Mouse (Mus musculus) megakaryocyte, embryonic 14.5 days (primary cell): Measurements from ENCODE around the gene Sbf2. TPM values are rescaled to one million over a fixed set of nuclear protein-coding genes. Genes with fewer than 3 reads are reported as not detected.
A peak's percentile ranks its signal among the peaks of the same experiment; 100 is the strongest.
"Not testable (repeated sequence)": the region's sequence is repeated elsewhere in the genome, so short reads cannot be mapped to it uniquely, and the experiment has no call there.

Experiments
- H3K27me3 ChIP-seq: replicated peaks from 2 replicates; pipeline ENCODE3; 2012; ENCODE audit warnings: inconsistent platforms
- H3K36me3 ChIP-seq: replicated peaks from 2 replicates; pipeline ENCODE3; 2012; ENCODE audit warnings: low read length, inconsistent platforms, mixed read lengths
- H3K4me1 ChIP-seq: 2 replicates; pipeline ENCODE4 v1.6.1; 2012; ENCODE audit warnings: inconsistent platforms
- H3K4me3 ChIP-seq: replicated peaks from 2 replicates; pipeline ENCODE3; 2012; ENCODE audit warnings: moderate library complexity, mild to moderate bottlenecking, inconsistent platforms
- H3K9me3 ChIP-seq: 2 replicates; pipeline ENCODE4 v1.6.1; 2012; ENCODE audit warnings: inconsistent platforms
- FLI1 ChIP-seq: IDR thresholded peaks from 2 replicates; pipeline ENCODE4 v1.6.1; 2012; ENCODE audit warnings: low read length, inconsistent platforms, mixed read lengths
- GATA1 ChIP-seq: IDR thresholded peaks from 3 replicates; pipeline ENCODE4 v1.6.1; 2012; ENCODE audit warnings: mixed read lengths, low read length, inconsistent platforms, borderline replicate concordance
- polyA plus RNA-seq: library from polyadenylated mRNA; stranded (reverse); fragments of >175 nt; gene quantifications from 2 replicates; pipeline ENCODE4 v1.2.3, GENCODE M21; 2012; ENCODE audit warnings: low replicate concordance; ENCODE audit not compliant: insufficient read depth

Gene Sbf2
- polyA plus RNA-seq, 1 experiment, result 0.55 TPM

- H3K4me3 ChIP-seq, result no peak overlapping the region
- H3K27me3 ChIP-seq, result peaks cover 92% of the 10 kb centered on the region
- H3K36me3 ChIP-seq, result no peaks in the 10 kb centered on the region
- H3K9me3 ChIP-seq, result no peaks in the 10 kb centered on the region
- peaks cover 48% of the 10 kb centered on the region for H3K4me1 ChIP-seq
- TF ChIP-seq FLI1 (no peak), GATA1 (no peak)
These were observed 10.2 kb upstream of the Sbf2 start for GRCm38 (mm10) chr7:110624961-110625360.

- Histone ChIP-seq H3K27me3 (peaks cover 92% of the 10 kb centered on the region), H3K4me1 (peaks cover 48% of the 10 kb centered on the region), H3K9me3 (no peaks in the 10 kb centered on the region), H3K36me3 (no peaks in the 10 kb centered on the region), H3K4me3 (no peak overlapping the region)
- TF ChIP-seq GATA1 (no peak), FLI1 (no peak)
These were observed 9.3 kb upstream of the Sbf2 start for GRCm38 (mm10) chr7:110624067-110624466.

DNA sequence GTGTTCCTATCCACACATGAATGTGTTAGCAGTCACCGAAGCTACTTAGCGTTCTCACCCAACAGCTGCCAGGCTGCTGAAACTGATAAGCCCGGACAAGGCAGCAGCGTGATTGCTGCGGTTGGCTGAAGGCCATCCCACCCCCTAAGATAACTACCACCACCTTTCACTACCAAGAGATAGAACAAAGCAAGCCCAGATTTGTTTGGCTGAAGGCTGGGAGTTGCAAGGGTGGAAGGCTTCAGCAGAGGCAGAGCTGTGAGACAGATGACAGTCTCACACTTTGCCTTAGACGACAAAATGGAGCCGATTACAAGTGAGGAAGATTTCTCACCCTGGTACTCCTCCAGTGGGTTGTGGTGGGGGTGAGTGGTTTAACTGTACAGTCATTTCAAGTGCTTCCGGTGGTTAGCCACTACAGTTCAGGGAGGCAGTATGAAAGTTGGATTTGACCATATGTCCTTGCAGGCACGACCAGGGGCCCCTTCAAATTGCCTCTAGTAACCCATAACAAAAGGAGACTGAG, 4.4 kb upstream of the Sbf2 start:
- H3K36me3 ChIP-seq, result no peaks in the 10 kb centered on the region
- 0 out of 2 replicates have a peak, but pooled peaks cover 4% of the 10 kb centered on the region for H3K9me3 ChIP-seq
- no peak overlapping the region for H3K4me3 ChIP-seq
- peaks cover 30% of the 10 kb centered on the region for H3K4me1 ChIP-seq
- TF ChIP-seq GATA1 (no peak), FLI1 (no peak)
- peaks cover 90% of the 10 kb centered on the region for H3K27me3 ChIP-seq

- Histone ChIP-seq H3K4me3 (no peak overlapping the region), H3K27me3 (peaks cover 89% of the 10 kb centered on the region)
These were observed 1.1 kb upstream of the Sbf2 start for GRCm38 (mm10) chr7:110615792-110616191.

GRCm38 (mm10) chr7:110615151-110615631, 469 bp upstream of the Sbf2 start:
- TF ChIP-seq FLI1 (no peak), GATA1 (no peak)
- Histone ChIP-seq H3K4me1 (peaks cover 35% of the 10 kb centered on the region), H3K4me3 (peak overlapping the region; percentile 92), H3K36me3 (no peaks in the 10 kb centered on the region), H3K27me3 (peaks cover 85% of the 10 kb centered on the region), H3K9me3 (0 out of 2 replicates have a peak, but pooled peaks cover 4% of the 10 kb centered on the region)

More at GRCm38 (mm10) chr7:110615792-110616191, 1.1 kb upstream of the Sbf2 start:
- TF ChIP-seq GATA1, result no peak
- TF ChIP-seq FLI1, result no peak
- Histone ChIP-seq H3K36me3 (no peaks in the 10 kb centered on the region), H3K4me1 (peaks cover 38% of the 10 kb centered on the region), H3K9me3 (0 out of 2 replicates have a peak, but pooled peaks cover 4% of the 10 kb centered on the region)

- peak overlapping the region; percentile 92 for H3K4me3 ChIP-seq
- TF ChIP-seq FLI1 (no peak), GATA1 (no peak)
These were observed 1.2 kb downstream of the Sbf2 start for GRCm38 (mm10) chr7:110613381-110614132.

GRCm38 (mm10) chr7:110606906-110607305, 7.8 kb downstream of the Sbf2 start:
- no peak overlapping the region for H3K4me3 ChIP-seq
- TF ChIP-seq GATA1 (no peak), FLI1 (no peak)

More at GRCm38 (mm10) chr7:110613381-110614132, 1.2 kb downstream of the Sbf2 start:
- Histone ChIP-seq H3K9me3 (0 out of 2 replicates have a peak, but pooled peaks cover 4% of the 10 kb centered on the region), H3K27me3 (peaks cover 72% of the 10 kb centered on the region), H3K36me3 (no peaks in the 10 kb centered on the region), H3K4me1 (peaks cover 24% of the 10 kb centered on the region)

GRCm38 (mm10) chr7:110605476-110605875, 9.2 kb downstream of the Sbf2 start:
- H3K4me1 ChIP-seq, result no peaks in the 10 kb centered on the region
- H3K36me3 ChIP-seq, result no peaks in the 10 kb centered on the region
- peaks cover 11% of the 10 kb centered on the region for H3K9me3 ChIP-seq
- peaks cover 30% of the 10 kb centered on the region for H3K27me3 ChIP-seq
- no peak for TF ChIP-seq FLI1
- no peak for TF ChIP-seq GATA1
- H3K4me3 ChIP-seq, result no peak overlapping the region

More at GRCm38 (mm10) chr7:110606906-110607305, 7.8 kb downstream of the Sbf2 start:
- Histone ChIP-seq H3K9me3 (peaks cover 11% of the 10 kb centered on the region), H3K36me3 (no peaks in the 10 kb centered on the region), H3K27me3 (peaks cover 35% of the 10 kb centered on the region), H3K4me1 (no peaks in the 10 kb centered on the region)

GRCm38 (mm10) chr7:110597141-110597540, 17.6 kb downstream of the Sbf2 start:
- H3K27me3 ChIP-seq, result peaks cover 6% of the 10 kb centered on the region
- no peak for TF ChIP-seq FLI1
- no peak for TF ChIP-seq GATA1

GRCm38 (mm10) chr7:110593991-110594390, 20.7 kb downstream of the Sbf2 start:
- not testable (repeated sequence) for H3K36me3 ChIP-seq, H3K27me3 ChIP-seq, H3K9me3 ChIP-seq, H3K4me3 ChIP-seq, H3K4me1 ChIP-seq

More at GRCm38 (mm10) chr7:110597141-110597540, 17.6 kb downstream of the Sbf2 start:
- no peaks in the 10 kb centered on the region for H3K36me3 ChIP-seq
- H3K9me3 ChIP-seq, result peaks cover 6% of the 10 kb centered on the region
- no peak overlapping the region for H3K4me3 ChIP-seq
- H3K4me1 ChIP-seq, result no peaks in the 10 kb centered on the region

GRCm38 (mm10) chr7:110587721-110588120, 27.0 kb downstream of the Sbf2 start:
- TF ChIP-seq GATA1 (no peak), FLI1 (no peak)
- H3K9me3 ChIP-seq, result no peaks in the 10 kb centered on the region
- H3K27me3 ChIP-seq, result peaks cover 9% of the 10 kb centered on the region
- no peak overlapping the region for H3K4me3 ChIP-seq
- no peaks in the 10 kb centered on the region for H3K4me1 ChIP-seq
- no peaks in the 10 kb centered on the region for H3K36me3 ChIP-seq
